Mouse (Mus musculus) gastrocnemius, postnatal 4 days (tissue): Measurements from ENCODE around the gene Pcp4. TPM values are rescaled to one million over a fixed set of nuclear protein-coding genes. Genes with fewer than 3 reads are reported as not detected.

ENCODE experiments used
- DNase-seq, 2 experiments: peaks; one replicate each; pipeline ENCODE4 v3.0.0; 2021 to 2022; ENCODE audit warnings: low spot score in 2 of 2, mixed read lengths in 2 of 2
- total RNA-seq, 2 experiments: library from RNA; stranded (reverse); gene quantifications; 2 replicates each; pipeline ENCODE4 v1.2.3; 2021

Gene Pcp4
- total RNA-seq, 2 experiments from 2014 or later: not detected

DNA sequence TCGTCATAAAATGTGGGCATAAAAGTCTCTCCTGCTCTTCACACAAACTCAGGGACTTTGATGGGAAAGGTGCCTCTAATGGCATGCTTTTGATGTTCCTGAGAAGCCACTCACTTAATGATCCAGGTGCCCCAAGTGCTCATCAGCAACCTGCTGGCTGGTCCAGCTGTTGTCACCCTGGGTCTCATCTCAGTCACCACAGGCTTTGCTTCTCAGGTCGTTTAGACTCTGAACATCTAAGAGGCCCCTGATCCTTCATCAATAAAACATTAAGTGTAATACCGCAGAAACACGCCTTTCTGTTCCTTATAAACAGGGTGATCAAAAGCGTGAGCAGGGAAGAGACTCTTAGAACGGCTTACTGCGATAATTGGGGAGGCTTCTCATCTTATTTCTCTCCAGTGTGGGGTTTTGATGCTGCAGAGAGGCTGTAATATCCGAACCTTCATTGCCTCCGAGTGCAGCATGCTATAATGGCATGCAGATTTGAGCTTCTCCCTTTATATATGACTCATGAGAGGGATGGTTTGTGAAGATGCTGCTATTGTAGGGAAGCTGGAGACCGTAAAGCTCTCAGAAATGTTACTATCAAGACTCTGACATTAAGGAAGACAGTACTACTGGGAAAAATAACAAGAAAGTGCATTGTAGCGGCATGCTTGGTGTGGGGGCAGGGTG, 19.7 kb downstream of the Pcp4 start:
- DNase-seq: no peak

DNA sequence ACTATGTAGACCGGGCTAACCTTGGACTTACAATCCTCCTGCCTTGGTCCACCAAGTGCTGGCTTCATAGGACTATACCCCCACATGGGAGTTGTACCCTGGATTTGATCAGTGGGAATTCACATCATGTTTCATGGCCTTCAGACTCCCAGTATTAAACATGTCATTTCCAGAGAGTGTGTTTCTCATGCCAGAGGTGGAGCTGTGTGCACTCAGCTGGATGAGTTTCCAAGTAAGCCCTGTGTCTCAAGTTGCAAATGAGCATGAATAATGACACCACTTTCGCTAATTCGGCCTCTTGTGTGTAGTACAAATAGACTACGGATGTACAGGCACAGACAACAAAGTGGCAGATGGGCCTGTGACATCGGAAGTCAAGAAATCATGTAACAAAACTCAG, 20.6 kb downstream of the Pcp4 start:
- no peak for DNase-seq

DNA sequence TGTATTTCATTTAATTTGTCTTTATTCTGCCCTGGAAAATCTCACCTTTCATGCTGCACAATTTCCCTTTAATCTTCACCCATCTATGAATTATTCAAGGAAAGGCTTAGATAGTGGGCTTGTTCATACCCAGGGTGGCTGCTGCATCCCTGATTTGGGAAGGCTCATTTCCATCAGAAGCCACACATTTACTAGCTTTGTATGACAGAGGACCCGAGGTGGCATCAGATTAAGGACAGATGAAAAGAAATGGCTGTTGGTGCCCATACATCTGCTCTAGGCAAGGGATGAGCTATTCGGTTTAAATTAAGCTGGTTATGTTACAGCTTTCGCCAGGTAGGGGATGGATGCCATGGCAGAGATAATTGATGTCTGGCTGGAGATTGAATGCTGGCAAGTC, 24.1 kb downstream of the Pcp4 start:
- no peak for DNase-seq

DNA sequence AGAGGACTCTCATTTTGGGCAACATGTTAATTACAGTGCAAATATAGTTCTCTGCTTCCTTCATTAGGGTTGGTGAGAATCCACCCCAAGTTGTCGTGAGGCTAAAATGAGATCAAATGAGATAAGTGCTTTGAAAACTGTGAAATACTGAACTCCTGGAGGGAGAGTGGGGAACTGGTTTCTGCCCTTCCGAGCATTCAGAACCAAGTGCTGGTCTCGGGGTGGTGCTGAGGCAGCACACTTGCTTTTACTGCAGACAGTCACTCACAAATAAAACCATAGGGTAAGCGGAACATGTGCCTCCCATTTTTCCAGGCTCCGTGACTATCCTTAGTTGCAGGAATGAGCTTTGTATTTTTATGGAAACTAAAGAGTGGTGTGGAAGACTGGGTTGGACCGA, 26.7 kb downstream of the Pcp4 start:
- no peak for DNase-seq

DNA sequence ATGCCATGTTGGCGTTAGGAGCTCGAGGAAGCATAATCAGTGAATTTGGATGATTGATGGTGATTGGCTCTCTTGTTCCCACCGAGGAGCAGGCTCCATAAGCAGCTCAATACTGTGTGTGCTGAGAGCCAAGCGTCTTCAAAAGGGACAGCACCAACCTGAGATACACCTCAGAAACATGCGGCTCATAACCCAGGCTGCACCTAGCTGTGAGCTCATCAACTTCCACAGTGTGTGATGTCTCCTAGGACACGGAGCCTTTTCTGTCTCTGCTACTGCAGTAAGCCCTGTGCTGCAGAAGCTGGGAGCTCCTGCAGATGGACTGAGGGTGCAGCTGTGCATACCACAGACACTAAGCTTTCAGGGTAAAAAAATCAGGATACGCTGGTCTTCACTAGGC, 31.5 kb downstream of the Pcp4 start:
- DNase-seq: no peak

DNA sequence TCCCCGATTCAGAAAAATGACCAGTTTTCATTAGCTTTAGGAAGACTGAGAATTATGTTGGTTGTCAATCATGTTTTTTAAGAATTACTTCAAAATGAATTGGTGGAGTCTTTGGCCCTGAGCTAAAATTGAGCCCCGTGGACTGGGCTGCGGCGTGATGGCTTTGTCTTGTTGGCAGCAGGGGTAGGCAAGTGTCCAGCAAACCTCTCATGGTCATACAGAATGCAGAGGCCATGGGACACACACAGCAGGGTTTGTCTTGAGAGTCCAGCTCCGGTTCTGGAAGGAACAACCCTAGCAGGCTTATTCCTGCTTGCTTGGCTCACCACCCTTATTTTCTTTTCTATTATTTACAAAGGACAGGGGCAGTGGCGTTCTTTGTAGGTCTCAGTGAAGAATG, 33.8 kb downstream of the Pcp4 start:
- no peak for DNase-seq

DNA sequence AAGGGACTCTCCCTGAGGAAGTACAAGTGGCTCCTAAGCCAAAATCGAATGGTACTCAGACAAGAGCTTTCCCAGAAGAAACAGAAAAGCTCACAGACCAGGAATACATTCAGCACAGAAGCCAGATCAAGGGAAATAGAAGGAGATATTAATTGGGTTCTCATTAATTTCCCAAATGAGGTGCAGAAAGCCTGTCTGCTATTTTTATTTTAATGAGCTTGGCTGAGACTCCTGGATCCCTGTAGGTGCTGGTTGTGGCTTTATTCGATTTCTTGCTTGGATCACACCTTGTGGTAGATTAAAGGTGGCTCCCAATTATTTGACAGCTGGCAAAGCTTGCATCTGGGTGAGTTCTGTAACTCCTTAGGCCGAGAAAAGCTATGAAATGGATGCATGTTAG, 35.2 kb downstream of the Pcp4 start:
- DNase-seq: no peak

DNA sequence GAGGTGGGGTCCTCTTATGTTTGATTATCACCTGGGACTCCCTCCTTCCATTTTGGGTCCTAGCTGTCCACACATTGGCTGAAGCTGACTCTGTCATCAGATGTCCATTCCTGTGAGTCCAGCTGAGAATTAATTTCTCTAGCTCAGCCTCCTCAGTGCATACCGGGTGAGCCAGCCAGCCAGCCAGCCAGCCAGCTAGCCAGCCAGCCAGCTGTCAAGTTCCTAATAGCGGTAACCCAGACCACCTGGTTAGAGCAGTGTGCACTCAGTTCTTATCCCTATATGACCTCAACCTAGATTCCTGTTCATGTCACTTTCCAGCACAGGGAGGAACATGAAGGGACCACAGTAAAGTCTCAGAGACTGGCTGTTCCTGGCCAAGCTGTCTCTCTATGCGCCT, 47.1 kb downstream of the Pcp4 start:
- DNase-seq: no peak

DNA sequence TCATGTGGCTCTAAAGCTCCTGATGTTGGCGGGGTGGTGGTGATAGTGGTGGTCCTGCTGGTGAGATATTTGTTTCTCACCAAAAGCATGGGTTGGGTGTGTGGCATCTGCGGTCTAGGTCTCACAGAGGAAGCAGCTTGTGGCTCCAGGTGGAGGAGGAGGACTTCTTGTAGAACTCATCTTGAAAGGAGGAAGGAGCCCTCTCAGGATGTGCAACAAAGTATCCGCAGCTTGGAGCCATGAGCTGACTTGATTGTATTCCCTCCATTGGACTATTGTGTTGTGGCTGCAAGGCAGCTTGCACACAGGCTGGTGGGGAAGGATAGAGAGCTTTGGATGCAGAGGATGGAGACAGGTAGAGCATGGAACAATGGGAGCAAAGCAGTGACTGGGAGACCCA, 60.1 kb downstream of the Pcp4 start:
- no peak for DNase-seq

DNA sequence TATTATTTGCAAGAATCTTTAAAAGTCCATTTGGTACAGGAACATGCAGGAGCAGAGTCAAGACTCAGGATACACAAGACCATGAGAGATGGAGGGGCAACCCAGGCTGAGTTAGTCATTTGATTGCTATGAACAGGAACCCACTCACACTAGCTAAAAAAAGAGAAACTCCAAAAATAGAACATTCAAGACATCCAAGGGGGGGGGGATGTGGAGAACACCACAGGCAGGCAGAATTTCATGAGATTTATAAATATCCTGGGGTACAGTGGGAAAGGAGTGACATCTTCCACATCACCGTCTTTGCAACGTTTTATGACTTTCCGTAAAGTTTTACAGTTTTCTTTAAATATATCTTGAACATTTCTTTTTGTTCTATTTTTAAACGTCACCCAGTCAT, 61.1 kb downstream of the Pcp4 start:
- no peak for DNase-seq

DNA sequence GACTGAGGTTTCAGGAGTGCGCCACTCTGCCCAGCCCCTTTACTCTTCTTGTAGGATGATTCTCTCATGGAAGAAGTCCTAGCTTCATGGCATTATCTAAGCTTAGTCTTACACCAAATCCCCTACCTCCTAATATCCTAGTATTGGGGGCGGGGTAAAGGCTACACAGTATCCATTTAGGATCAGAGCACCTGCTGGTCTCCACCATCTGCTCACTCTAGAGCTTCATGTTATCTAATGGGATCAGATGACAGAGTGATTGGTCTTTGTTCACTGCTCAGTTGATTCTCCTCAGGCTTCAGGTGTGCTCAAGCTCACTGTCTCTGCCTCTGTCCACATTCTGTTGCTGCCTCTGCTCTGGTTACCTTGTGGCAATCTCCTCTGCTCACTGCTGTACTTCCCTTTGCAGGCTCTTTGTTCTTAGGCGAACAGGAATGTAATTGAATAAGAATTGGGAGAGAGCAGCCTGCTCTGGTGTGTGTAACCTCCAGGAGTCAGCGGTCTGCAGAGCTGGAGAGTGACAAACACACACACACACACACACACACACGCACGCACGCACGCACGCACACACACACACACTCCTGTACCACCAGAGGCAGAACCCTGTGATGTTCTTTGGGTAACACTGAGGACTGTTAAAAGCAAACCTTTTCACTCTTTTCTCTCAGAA, 62.6 kb downstream of the Pcp4 start:
- DNase-seq: no peak

DNA sequence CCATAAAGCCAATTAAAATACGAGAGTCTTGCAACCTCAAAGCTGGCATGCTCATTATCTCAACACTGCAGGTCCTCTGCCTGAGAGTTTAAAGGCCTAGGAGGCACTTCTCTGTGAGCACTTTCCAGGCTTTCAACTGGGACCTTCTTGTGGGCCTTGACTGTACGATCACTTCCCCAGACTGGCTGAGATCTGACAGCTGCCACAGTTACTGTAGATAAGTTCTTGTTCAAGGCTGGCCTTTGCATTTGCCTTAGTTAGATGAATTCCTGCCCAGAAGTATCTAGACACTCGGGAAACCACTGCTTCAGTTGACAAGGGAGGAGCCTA, 63.1 kb downstream of the Pcp4 start:
- DNase-seq: no peak

DNA sequence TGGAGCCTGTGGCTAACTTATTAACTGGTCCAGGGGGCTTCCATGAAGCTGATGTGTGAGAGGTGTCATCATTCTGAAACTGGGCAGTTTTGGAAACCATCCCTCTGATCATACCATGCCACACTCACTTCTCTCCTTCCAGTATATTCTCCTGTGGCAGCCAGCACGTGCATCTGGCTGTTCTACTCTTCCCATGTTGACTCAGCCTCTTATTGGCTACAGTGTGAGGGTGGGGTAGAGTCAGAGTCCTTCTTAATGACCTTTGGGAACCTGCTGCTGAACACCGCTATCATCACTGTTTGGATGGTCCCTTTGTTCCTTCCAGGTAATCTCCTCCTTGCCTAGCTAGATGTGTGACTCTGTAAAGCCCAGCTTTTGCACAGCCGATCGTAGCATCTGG, 63.6 kb downstream of the Pcp4 start:
- no peak for DNase-seq

DNA sequence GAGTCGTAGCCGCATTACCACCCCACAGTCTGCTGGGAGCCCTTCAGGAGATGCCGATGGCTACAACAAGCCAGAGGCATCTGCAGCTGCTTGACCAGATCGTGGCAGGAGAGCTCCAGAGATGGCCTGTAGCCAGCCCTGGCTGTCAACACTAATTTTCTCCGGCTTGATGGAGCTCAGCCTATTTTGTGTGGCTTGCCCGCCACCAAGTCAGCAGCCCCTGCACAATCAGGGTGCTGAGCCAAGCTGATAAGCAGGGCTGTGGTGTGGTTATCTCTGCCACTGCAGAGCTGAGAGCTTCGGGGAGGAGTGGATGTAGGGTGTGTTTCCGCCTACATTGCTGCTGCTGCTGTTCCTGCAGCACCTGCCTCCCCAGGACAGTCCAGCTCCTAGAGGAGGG, 66.3 kb downstream of the Pcp4 start:
- DNase-seq: no peak

DNA sequence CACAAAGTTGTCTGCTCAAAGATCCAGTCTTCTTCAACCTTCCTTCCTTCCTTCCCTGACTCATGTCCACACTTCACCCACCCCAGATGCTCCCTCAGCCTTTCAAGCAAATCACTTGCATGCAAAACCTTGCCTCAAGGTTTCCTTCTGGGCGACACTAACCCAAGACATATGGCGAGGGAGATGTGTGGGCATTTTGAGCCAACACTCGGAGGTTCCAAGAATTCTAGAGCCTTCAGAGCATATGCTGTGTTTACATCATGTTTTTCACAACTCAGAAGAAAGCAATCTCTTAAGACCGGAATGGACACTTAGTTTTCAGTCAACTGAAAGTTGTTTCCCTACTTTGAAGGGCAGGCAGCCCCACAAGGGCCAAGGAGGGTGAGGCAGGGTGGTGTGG, 67.9 kb downstream of the Pcp4 start:
- no peak for DNase-seq

DNA sequence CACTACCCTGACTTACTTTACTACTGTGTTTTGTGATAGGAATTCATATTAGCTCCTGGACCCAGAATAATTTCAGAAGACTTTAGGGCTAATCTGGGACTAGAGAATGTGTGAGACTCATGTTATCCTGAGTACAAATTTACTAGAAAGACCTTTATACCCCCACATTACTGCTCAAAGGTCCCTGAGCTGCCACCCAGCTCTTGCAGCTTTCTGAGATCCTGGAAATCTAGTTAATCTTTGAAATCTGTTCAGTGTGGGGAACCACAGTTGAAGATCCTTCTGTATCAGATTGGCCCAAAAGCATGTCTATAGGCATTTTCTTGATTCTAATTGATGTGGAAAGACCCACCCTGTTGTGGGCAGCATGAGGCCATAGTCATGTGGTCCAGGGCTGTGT, 69.0 kb downstream of the Pcp4 start:
- no peak for DNase-seq

DNA sequence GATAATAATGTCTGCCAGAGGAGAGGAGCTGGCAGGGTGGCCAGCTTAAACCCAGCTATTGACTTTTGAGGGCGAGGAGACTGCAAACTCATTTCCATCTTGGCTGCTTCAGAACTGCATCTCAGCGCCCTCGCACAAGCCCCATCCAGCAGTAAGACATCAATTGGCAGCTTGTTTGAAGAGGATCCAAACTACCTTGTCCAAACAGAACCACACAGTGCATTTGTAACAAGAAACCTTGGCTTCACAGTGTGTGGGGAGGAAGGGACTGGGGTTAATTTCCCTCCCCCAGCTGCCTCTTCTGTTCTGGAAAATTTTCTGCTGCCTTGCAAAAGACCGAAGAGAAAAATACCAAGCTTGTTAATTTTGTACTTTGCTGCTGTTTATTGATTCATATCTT, 71.7 kb downstream of the Pcp4 start:
- no peak for DNase-seq

DNA sequence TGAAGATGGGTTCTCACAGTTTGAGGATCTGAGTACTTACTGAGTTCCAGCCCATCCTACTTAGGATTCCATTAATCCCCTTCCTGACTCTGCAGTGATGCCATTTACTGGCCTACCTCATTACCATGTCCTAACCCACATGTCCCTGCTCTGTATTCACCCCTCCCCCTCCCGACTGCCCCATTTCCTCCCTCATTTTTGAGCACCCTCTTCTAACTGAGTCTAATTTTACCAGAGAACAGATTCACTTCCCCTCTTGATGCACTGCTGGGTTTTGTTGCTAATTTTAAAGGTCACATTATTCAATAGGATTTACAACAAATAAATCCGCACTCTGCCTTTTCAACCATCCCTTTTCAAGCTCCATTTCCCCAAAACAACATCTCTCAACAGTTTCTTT, 73.7 kb downstream of the Pcp4 start:
- no peak for DNase-seq

DNA sequence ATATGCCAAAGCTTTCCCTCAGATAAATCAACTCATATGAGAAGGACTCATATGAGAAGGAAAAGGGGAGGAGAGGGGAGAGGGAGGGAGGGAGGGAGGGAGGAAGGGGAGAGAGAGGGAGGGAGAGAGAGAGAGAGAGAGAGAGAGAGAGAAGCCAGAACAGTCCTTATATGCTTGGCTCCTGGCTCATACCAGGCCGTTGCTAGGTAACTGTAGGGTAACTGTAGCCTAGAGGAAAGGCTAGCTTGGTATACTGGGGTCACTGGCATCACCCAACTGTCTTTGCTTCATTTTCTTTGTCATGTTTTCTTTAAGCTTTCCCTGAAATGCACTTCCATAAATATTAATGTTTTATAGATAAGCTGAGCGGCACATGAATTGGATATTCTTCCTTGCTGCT, 85.3 kb downstream of the Pcp4 start:
- DNase-seq: no peak

DNA sequence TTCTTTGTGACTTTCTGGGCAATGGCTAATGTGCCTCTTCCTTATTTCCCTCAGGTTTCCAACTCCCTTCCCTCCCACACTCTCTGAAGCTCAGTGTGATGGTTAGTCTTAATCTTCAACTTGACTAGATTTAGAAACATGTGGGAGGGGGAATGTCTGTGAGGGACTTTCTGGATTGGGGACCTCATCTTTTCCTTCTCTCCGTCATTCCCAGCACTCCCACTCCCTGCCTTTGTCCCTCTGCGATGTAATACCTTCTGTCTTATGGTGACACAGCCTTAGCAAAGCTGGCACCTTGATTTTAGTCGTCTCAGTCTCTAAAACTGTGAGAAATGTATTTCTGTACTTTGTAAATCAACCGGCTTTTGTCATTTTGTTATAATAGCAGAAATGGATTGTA, 88.0 kb downstream of the Pcp4 start:
- DNase-seq: no peak

DNA sequence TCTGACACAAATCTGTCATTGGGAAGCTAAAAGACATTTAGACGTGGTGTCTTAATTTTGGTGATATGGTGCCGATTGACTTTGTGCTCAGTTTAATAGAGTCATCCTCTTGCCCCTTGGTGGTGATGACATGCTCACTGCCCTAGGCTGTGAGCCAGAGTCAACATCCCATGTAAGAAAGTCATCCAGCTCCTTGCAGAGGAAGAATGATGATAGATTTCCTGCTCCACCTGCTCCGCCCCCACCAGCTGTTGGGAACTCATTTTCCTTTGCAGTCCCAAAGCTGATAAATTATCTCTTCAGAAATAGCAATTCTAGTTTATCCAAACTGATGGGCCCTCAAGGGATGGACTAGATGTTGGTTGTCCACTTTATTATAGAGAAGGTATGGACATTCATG, 89.2 kb downstream of the Pcp4 start:
- DNase-seq: no peak

DNA sequence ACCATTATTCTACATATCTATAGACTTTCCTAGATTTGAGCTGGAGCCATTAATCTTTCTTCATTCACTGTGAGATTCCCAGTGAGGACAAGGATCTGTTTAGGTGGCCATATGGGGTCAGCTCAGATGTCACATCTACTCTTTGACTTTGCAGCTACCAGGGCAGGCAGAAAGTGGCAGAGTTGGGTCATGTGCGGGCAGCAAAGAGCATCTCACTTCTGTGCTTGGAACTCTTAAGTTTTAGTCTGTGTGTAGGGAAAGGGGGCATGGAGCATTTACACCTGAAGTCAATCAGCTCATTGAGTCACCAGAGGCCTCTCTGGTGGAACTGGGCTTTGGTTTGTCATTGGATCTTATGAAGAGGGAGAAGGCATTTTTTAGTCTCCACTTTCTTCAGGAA, 90.9 kb downstream of the Pcp4 start:
- DNase-seq: no peak

DNA sequence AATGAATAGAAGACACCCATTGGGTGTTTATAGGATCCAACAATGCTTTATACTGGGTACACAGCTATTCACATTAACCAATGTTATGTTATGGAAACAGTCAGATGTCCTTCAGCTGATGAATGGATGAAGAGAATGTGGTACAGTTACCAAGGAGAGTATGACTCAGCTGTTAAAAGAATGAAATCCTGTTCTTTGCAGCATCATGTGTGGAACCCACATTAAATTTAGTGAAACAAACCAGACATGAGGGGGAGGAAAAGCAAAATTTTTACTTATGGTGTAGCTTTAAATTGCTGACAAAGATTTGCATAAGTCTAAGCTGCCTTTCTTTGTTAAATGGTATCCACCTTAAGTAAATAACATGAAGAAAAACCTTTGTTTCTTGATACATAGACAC, 92.4 kb downstream of the Pcp4 start:
- DNase-seq: no peak
